20 mouse cellular contexts compared by ENCODE assay signal in the genomic region with DNA sequence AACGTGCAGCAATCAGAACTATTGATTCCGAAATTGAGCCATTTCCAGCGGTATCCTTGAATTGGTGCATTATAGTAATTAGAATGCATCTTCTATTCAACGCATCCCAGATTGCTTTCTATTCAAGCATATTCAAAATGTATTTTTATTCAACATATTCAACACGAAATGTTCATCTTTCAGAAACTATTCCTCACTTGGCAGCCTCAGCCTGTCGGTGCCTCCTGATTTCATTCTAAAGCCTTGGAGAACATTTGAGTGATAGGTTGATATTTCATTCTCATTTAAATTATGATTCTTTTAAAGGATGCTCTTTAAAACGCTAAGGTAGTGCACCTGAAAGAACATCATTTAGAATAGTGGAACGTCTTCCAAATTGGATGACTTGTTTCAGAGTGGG.
"Had no signal": no experiment of that assay in that cellular context is flagged by ENCODE, and none has a peak within 500 bp of the region (broad histone marks: within the 10 kb centered on the region; RNA-seq: fewer than 3 reads in every experiment).

No protein-coding gene starts in this region.

- H3K4me1 ChIP-seq: kidney, embryonic 15.5 days; limb, embryonic 12.5 days; limb, embryonic 15.5 days; liver, embryonic 13.5 days; midbrain, embryonic 12.5 days; neural tube, embryonic 13.5 days; stomach, embryonic 15.5 days had no signal

- DNase-seq: kidney, adult 8-10 months; kidney, postnatal 10 days; kidney, postnatal 36 days; left cerebral cortex, postnatal 4 days; liver, embryonic 13.5 days; lung, adult 2 months; lung, postnatal 14 days; lung, postnatal 4 days; retina, postnatal 1 day; right cerebral cortex, postnatal 25 days; spleen, adult 18-20 months; thymus, postnatal 25 days had no signal

- H3K27me3 ChIP-seq: kidney, embryonic 15.5 days; limb, embryonic 12.5 days; limb, embryonic 15.5 days; liver, embryonic 13.5 days; midbrain, embryonic 12.5 days; neural tube, embryonic 13.5 days; stomach, embryonic 15.5 days had no signal

- H3K27ac ChIP-seq: kidney, embryonic 15.5 days; limb, embryonic 12.5 days; limb, embryonic 15.5 days; liver, embryonic 13.5 days; midbrain, embryonic 12.5 days; neural tube, embryonic 13.5 days; stomach, embryonic 15.5 days had no signal

- H3K9ac ChIP-seq: kidney, embryonic 15.5 days; limb, embryonic 12.5 days; limb, embryonic 15.5 days; liver, embryonic 13.5 days; midbrain, embryonic 12.5 days; neural tube, embryonic 13.5 days; stomach, embryonic 15.5 days had no signal

- H3K4me2 ChIP-seq: kidney, embryonic 15.5 days; limb, embryonic 12.5 days; limb, embryonic 15.5 days; liver, embryonic 13.5 days; midbrain, embryonic 12.5 days; neural tube, embryonic 13.5 days; stomach, embryonic 15.5 days had no signal

- H3K36me3 ChIP-seq: kidney, embryonic 15.5 days; limb, embryonic 12.5 days; limb, embryonic 15.5 days; liver, embryonic 13.5 days; midbrain, embryonic 12.5 days; neural tube, embryonic 13.5 days; stomach, embryonic 15.5 days had no signal

- ATAC-seq: midbrain, embryonic 16.5 days had no signal

- H3K9me3 ChIP-seq: kidney, embryonic 15.5 days; limb, embryonic 12.5 days; limb, embryonic 15.5 days; liver, embryonic 13.5 days; midbrain, embryonic 12.5 days; neural tube, embryonic 13.5 days; stomach, embryonic 15.5 days had no signal

- H3K4me3 ChIP-seq: kidney, embryonic 15.5 days; limb, embryonic 12.5 days; limb, embryonic 15.5 days; liver, embryonic 13.5 days; midbrain, embryonic 12.5 days; myocyte; neural tube, embryonic 13.5 days; stomach, embryonic 15.5 days had no signal
